22 mouse cellular contexts compared by ENCODE assay signal in genomic region chr11:5860639-5861038, GRCm38 (mm10). TPM values are rescaled to one million over a fixed set of nuclear protein-coding genes. Genes with fewer than 3 reads are reported as not detected.
DNase-seq lines count a peak whose midpoint lies in the region; ATAC-seq and TF ChIP-seq lines count a peak whose summit lies in the region.
"Had no signal": no experiment of that assay in that cellular context is flagged by ENCODE, and none has a peak within 500 bp of the region (broad histone marks: within the 10 kb centered on the region; RNA-seq: fewer than 3 reads in every experiment).

No protein-coding gene starts in this region.

- peaks cover 9% of the 10 kb centered on the region; the same call in 1 of the 2 replicates for H3K36me3 ChIP-seq in stomach, embryonic 14.5 days (ENCODE audit: control insufficient read depth, insufficient read depth, low read length)
- H3K36me3 ChIP-seq in stomach, postnatal 0 days (ENCODE audit: control insufficient read depth, insufficient read depth, low read length), result no peaks in the 10 kb centered on the region
- H3K36me3 ChIP-seq in midbrain, embryonic 10.5 days, result no peaks in the 10 kb centered on the region
- no peaks in the 10 kb centered on the region for H3K36me3 ChIP-seq in hindbrain, embryonic 12.5 days
- H3K36me3 ChIP-seq: G1E; hindbrain, embryonic 13.5 days had no signal

- H3K4me1 ChIP-seq in stomach, embryonic 14.5 days (ENCODE audit: control insufficient read depth, insufficient read depth, low read length), result peaks cover 13% of the 10 kb centered on the region; the same call in 1 of the 2 replicates
- peaks cover 6% of the 10 kb centered on the region; the same call in 1 of the 2 replicates for H3K4me1 ChIP-seq in stomach, postnatal 0 days (replicated peaks; ENCODE audit: control insufficient read depth, insufficient read depth)
- peaks cover 28% of the 10 kb centered on the region for H3K4me1 ChIP-seq in embryonic fibroblast, embryonic 13.5 days (ENCODE audit: control insufficient read depth, insufficient read depth, low read length)
- peaks cover 22% of the 10 kb centered on the region for H3K4me1 ChIP-seq in midbrain, embryonic 10.5 days
- peaks cover 23% of the 10 kb centered on the region for H3K4me1 ChIP-seq in hindbrain, embryonic 12.5 days

- H3K4me2 ChIP-seq in stomach, embryonic 14.5 days (replicated peaks; ENCODE audit: low read depth, low read length), result no peak overlapping the region
- no peak overlapping the region for H3K4me2 ChIP-seq in stomach, postnatal 0 days (replicated peaks; ENCODE audit: low read depth)
- no peak overlapping the region for H3K4me2 ChIP-seq in hindbrain, embryonic 12.5 days (replicated peaks)

- TF ChIP-seq POLR2A in embryonic fibroblast, embryonic 13.5 days (IDR thresholded peaks at IDR 0.05; ENCODE audit: low read depth, low read length), result peak; percentile 11; the same call in 1 of the 2 replicates

- no peak for DNase-seq in gastrocnemius, adult 2 months
- no peak for DNase-seq in gastrocnemius, postnatal 10 days
- no peak for DNase-seq in stomach, postnatal 0 days (ENCODE audit: low spot score)
- DNase-seq in midbrain, embryonic 10.5 days (ENCODE audit: low spot score), result no peak
- DNase-seq: adrenal gland, postnatal 25 days; B cell, adult 2 months; cerebellum, adult 2 months; cerebellum, postnatal 10 days; forebrain, postnatal 0 days; gastrocnemius, postnatal 36 days; heart, postnatal 36 days had no signal

- no peak overlapping the region for H3K4me3 ChIP-seq in gastrocnemius, adult 2 months
- no peak overlapping the region for H3K4me3 ChIP-seq in stomach, embryonic 14.5 days (ENCODE audit: low read depth, low read length)
- no peak overlapping the region for H3K4me3 ChIP-seq in stomach, postnatal 0 days (ENCODE audit: low read depth, low read length)
- H3K4me3 ChIP-seq in embryonic fibroblast, embryonic 13.5 days (ENCODE audit: insufficient read depth, low read length), result no peak overlapping the region
- no peak overlapping the region for H3K4me3 ChIP-seq in midbrain, embryonic 10.5 days
- no peak overlapping the region for H3K4me3 ChIP-seq in hindbrain, embryonic 12.5 days

- H3K27me3 ChIP-seq in stomach, embryonic 14.5 days (ENCODE audit: control insufficient read depth, insufficient read depth, low read length), result no peaks in the 10 kb centered on the region
- no peaks in the 10 kb centered on the region for H3K27me3 ChIP-seq in stomach, postnatal 0 days (ENCODE audit: control insufficient read depth, insufficient read depth, low read length)
- peaks cover 50% of the 10 kb centered on the region for H3K27me3 ChIP-seq in midbrain, embryonic 10.5 days (ENCODE audit: low read depth, poor library complexity, severe bottlenecking)
- peaks cover 47% of the 10 kb centered on the region for H3K27me3 ChIP-seq in hindbrain, embryonic 12.5 days

- intact Hi-C loops in gastrocnemius, adult 2 months (cut with DNase I), result no loop called here

- TF ChIP-seq EP300 in stomach, postnatal 0 days (optimal IDR thresholded peaks at IDR 0.05), result no peak

- 63% methylated on average over 6 of the region's 6 CpGs for WGBS in stomach, embryonic 14.5 days
- 45% methylated on average over 6 of the region's 6 CpGs for WGBS in stomach, postnatal 0 days
- WGBS in midbrain, embryonic 10.5 days, result 68% methylated on average over 6 of the region's 6 CpGs
- WGBS in hindbrain, embryonic 12.5 days, result 56% methylated on average over 6 of the region's 6 CpGs

- 0 out of 2 replicates have a peak, but pooled peaks have one; percentile 20 for ATAC-seq in stomach, embryonic 14.5 days (ENCODE audit: insufficient number of reproducible peaks, insufficient read depth, low FRiP score, low read depth)
- ATAC-seq in stomach, postnatal 0 days (ENCODE audit: low FRiP score, low TSS enrichment), result no peak
- no peak for ATAC-seq in hindbrain, embryonic 12.5 days (ENCODE audit: low FRiP score)
- ATAC-seq: CD4-positive, CD25-positive, alpha-beta regulatory T cell, adult 4 months; forebrain, embryonic 13.5 days; forebrain, postnatal 0 days; hindbrain, postnatal 0 days had no signal

- no peak overlapping the region for H3K9ac ChIP-seq in stomach, embryonic 14.5 days (replicated peaks; ENCODE audit: low read depth, low read length)
- H3K9ac ChIP-seq in stomach, postnatal 0 days (ENCODE audit: low read length), result no peak overlapping the region
- no peak overlapping the region for H3K9ac ChIP-seq in hindbrain, embryonic 12.5 days
- H3K9ac ChIP-seq: forebrain, postnatal 0 days had no signal

- no peak for TF ChIP-seq CTCF in gastrocnemius, adult 2 months (IDR thresholded peaks at IDR 0.05)
- no peak for TF ChIP-seq CTCF in stomach, postnatal 0 days (IDR thresholded peaks at IDR 0.05; ENCODE audit: low read depth)
- TF ChIP-seq CTCF in embryonic fibroblast, embryonic 13.5 days (IDR thresholded peaks at IDR 0.05; ENCODE audit: borderline replicate concordance, insufficient read depth, low read length), result no peak

- H3K27ac ChIP-seq in gastrocnemius, adult 2 months, result peak overlapping the region; percentile 89; the same call in 1 of the 2 replicates
- no peak overlapping the region for H3K27ac ChIP-seq in stomach, embryonic 14.5 days (ENCODE audit: low read length)
- H3K27ac ChIP-seq in stomach, postnatal 0 days (replicated peaks), result no peak overlapping the region
- peak overlapping the region; percentile 62 for H3K27ac ChIP-seq in embryonic fibroblast, embryonic 13.5 days (ENCODE audit: insufficient read depth, low read length)
- no peak overlapping the region for H3K27ac ChIP-seq in midbrain, embryonic 10.5 days (replicated peaks)
- no peak overlapping the region for H3K27ac ChIP-seq in hindbrain, embryonic 12.5 days
- H3K27ac ChIP-seq: forebrain, embryonic 13.5 days; heart, embryonic 13.5 days; hindbrain, embryonic 13.5 days; hindbrain, postnatal 0 days had no signal

- H3K9me3 ChIP-seq in stomach, embryonic 14.5 days (ENCODE audit: control insufficient read depth, low read depth, low read length), result no peaks in the 10 kb centered on the region
- H3K9me3 ChIP-seq in stomach, postnatal 0 days (ENCODE audit: control insufficient read depth, low read length), result no peaks in the 10 kb centered on the region
- H3K9me3 ChIP-seq in midbrain, embryonic 10.5 days (replicated peaks), result no peaks in the 10 kb centered on the region; the same call in 1 of the 2 replicates
- H3K9me3 ChIP-seq in hindbrain, embryonic 12.5 days (replicated peaks), result no peaks in the 10 kb centered on the region
- H3K9me3 ChIP-seq: forebrain, embryonic 13.5 days; heart, embryonic 13.5 days; hindbrain, embryonic 13.5 days had no signal

RNA-seq across cellular contexts. Expression of gene Aebp1, which starts 1.1 kb away (rescaled TPM):
- 10 to 100 TPM; 52.8 to 72.3 TPM for total RNA-seq in gastrocnemius, adult 2 months (2021)
- 10 to 100 TPM; 46.5 to 59.8 TPM for total RNA-seq in gastrocnemius, postnatal 10 days (2021)
- 29.2 and 30.3 TPM in 2 replicates for polyA plus RNA-seq in stomach, embryonic 14.5 days (2014; fragmentation: Nextera tagmentation; extraction: Ambion mirVana)
- 19.6 and 21.9 TPM in 2 replicates for polyA plus RNA-seq in stomach, postnatal 0 days (2015; fragmentation: Nextera tagmentation; extraction: Ambion mirVana)
- polyA plus RNA-seq in embryonic fibroblast, embryonic 13.5 days (2011; ENCODE audit: insufficient read length, low read depth, missing spikeins), result 372 and 444 TPM in 2 replicates
- 8.1 and 13.5 TPM in 2 replicates for polyA plus RNA-seq in midbrain, embryonic 10.5 days (2016; fragmentation: Nextera tagmentation; extraction: Ambion mirVana)
- polyA plus RNA-seq in hindbrain, embryonic 12.5 days (2016; fragmentation: Nextera tagmentation; extraction: Ambion mirVana), result 41.4 and 52.2 TPM in 2 replicates
- total RNA-seq: G1E had no signal
- polyA plus RNA-seq: G1E had no signal

RNA-seq across cellular contexts. Expression of gene Pold2, which starts 17.5 kb away (rescaled TPM):
- 10 to 100 TPM; 39.7 to 48.5 TPM for total RNA-seq in gastrocnemius, adult 2 months (2021)
- total RNA-seq in gastrocnemius, postnatal 10 days (2021), result 10 to 100 TPM; 36.7 to 45.4 TPM
- 101 and 112 TPM in 2 replicates for polyA plus RNA-seq in stomach, embryonic 14.5 days (2014; fragmentation: Nextera tagmentation; extraction: Ambion mirVana)
- 49.3 and 51.1 TPM in 2 replicates for polyA plus RNA-seq in stomach, postnatal 0 days (2015; fragmentation: Nextera tagmentation; extraction: Ambion mirVana)
- polyA plus RNA-seq in embryonic fibroblast, embryonic 13.5 days (2011; ENCODE audit: insufficient read length, low read depth, missing spikeins), result 23.2 and 31.7 TPM in 2 replicates
- polyA plus RNA-seq in midbrain, embryonic 10.5 days (2016; fragmentation: Nextera tagmentation; extraction: Ambion mirVana), result 148 and 160 TPM in 2 replicates
- 79.6 and 84.1 TPM in 2 replicates for polyA plus RNA-seq in hindbrain, embryonic 12.5 days (2016; fragmentation: Nextera tagmentation; extraction: Ambion mirVana)

RNA-seq across cellular contexts. Expression of gene Polm, which starts 22.8 kb away (rescaled TPM):
- total RNA-seq in gastrocnemius, adult 2 months (2021), result 1 to 10 TPM; 1.7 to 3.1 TPM
- total RNA-seq in gastrocnemius, postnatal 10 days (2021), result 1 to 10 TPM; 4.3 to 8.7 TPM
- 8.4 and 10.3 TPM in 2 replicates for polyA plus RNA-seq in stomach, embryonic 14.5 days (2014; fragmentation: Nextera tagmentation; extraction: Ambion mirVana)
- 5.7 and 6.3 TPM in 2 replicates for polyA plus RNA-seq in stomach, postnatal 0 days (2015; fragmentation: Nextera tagmentation; extraction: Ambion mirVana)
- 9.9 and 13.0 TPM in 2 replicates for polyA plus RNA-seq in embryonic fibroblast, embryonic 13.5 days (2011; ENCODE audit: insufficient read length, low read depth, missing spikeins)
- polyA plus RNA-seq in midbrain, embryonic 10.5 days (2016; fragmentation: Nextera tagmentation; extraction: Ambion mirVana), result 9.8 and 10.8 TPM in 2 replicates
- polyA plus RNA-seq in hindbrain, embryonic 12.5 days (2016; fragmentation: Nextera tagmentation; extraction: Ambion mirVana), result 8.5 TPM in 2 replicates

RNA-seq across cellular contexts. Expression of gene Myl7, which starts 37.9 kb away (rescaled TPM):
- total RNA-seq in gastrocnemius, adult 2 months (2021), result not detected
- not detected for total RNA-seq in gastrocnemius, postnatal 10 days (2021)
- polyA plus RNA-seq in stomach, embryonic 14.5 days (2014; fragmentation: Nextera tagmentation; extraction: Ambion mirVana), result 4.9 and 8.4 TPM in 2 replicates
- 147 and 150 TPM in 2 replicates for polyA plus RNA-seq in stomach, postnatal 0 days (2015; fragmentation: Nextera tagmentation; extraction: Ambion mirVana)
- polyA plus RNA-seq in embryonic fibroblast, embryonic 13.5 days (2011; ENCODE audit: insufficient read length, low read depth, missing spikeins), result not detected in 2 replicates
- 2.5 and 3.7 TPM in 2 replicates for polyA plus RNA-seq in midbrain, embryonic 10.5 days (2016; fragmentation: Nextera tagmentation; extraction: Ambion mirVana)
- 1.1 and 1.7 TPM in 2 replicates for polyA plus RNA-seq in hindbrain, embryonic 12.5 days (2016; fragmentation: Nextera tagmentation; extraction: Ambion mirVana)
- total RNA-seq: adrenal gland, adult 18-20 months; adrenal gland, postnatal 25 days; forebrain, postnatal 0 days; G1E; gastrocnemius, adult 18-20 months; gastrocnemius, postnatal 36 days; hindbrain, postnatal 0 days had no signal
- polyA plus RNA-seq: CD4-positive, CD25-positive, alpha-beta regulatory T cell, adult 4 months; cerebellum, adult 2 months; forebrain, embryonic 13.5 days; forebrain, postnatal 0 days; G1E; hindbrain, postnatal 0 days had no signal

RNA-seq across cellular contexts. Expression of gene Pgam2, which starts 57.1 kb away (rescaled TPM):
- total RNA-seq in gastrocnemius, adult 2 months (2021), result 1,000 to 10,000 TPM; 2,835 to 2,943 TPM
- 1,000 to 10,000 TPM; 2,411 to 2,775 TPM for total RNA-seq in gastrocnemius, postnatal 10 days (2021)
- 1.2 and 1.5 TPM in 2 replicates for polyA plus RNA-seq in stomach, embryonic 14.5 days (2014; fragmentation: Nextera tagmentation; extraction: Ambion mirVana)
- polyA plus RNA-seq in stomach, postnatal 0 days (2015; fragmentation: Nextera tagmentation; extraction: Ambion mirVana), result 2.8 and 3.9 TPM in 2 replicates
- 2.8 TPM in 1 of 2 replicates, not detected in the other for polyA plus RNA-seq in embryonic fibroblast, embryonic 13.5 days (2011; ENCODE audit: insufficient read length, low read depth, missing spikeins)
- 2.5 and 5.5 TPM in 2 replicates for polyA plus RNA-seq in midbrain, embryonic 10.5 days (2016; fragmentation: Nextera tagmentation; extraction: Ambion mirVana)
- polyA plus RNA-seq in hindbrain, embryonic 12.5 days (2016; fragmentation: Nextera tagmentation; extraction: Ambion mirVana), result 6.6 and 13.2 TPM in 2 replicates
- total RNA-seq: adrenal gland, postnatal 25 days had no signal

Comparison
In these comparisons a context has a peak if more than half of its experiments do, and no peak if none do; other contexts are left out.
1. H3K27ac ChIP-seq: peak in gastrocnemius, adult 2 months (single experiment) and embryonic fibroblast, embryonic 13.5 days (single experiment); none in stomach, embryonic 14.5 days (single experiment), stomach, postnatal 0 days (single experiment), midbrain, embryonic 10.5 days (single experiment) and hindbrain, embryonic 12.5 days (single experiment).